Mouse (Mus musculus) CH12.LX (cell line): Measurements from ENCODE around the gene Fancc. TPM values are rescaled to one million over a fixed set of nuclear protein-coding genes. Genes with fewer than 3 reads are reported as not detected.

Experiments
- DNase-seq: peaks from one replicate; pipeline ENCODE4 v3.0.0-alpha.2; 2013; ENCODE audit errors: extremely low read depth
- H3K27ac ChIP-seq: 2 replicates; pipeline ENCODE4 v1.5.1; 2012; ENCODE audit warnings: low read depth, mild to moderate bottlenecking, control low read depth, moderate library complexity; ENCODE audit not compliant: insufficient read depth
- H3K27me3 ChIP-seq: replicated peaks from 2 replicates; pipeline ENCODE3; 2012; ENCODE audit warnings: inconsistent platforms
- H3K36me3 ChIP-seq, 2 experiments: replicated peaks in 1 of 2; 2 replicates each; pipeline versions ENCODE3 to v1.6.1; 2012; ENCODE audit warnings: inconsistent platforms in 1 of 2, low read length in 1 of 2, mild to moderate bottlenecking in 1 of 2, mixed read lengths in 1 of 2, moderate library complexity in 1 of 2; ENCODE audit not compliant: control insufficient read depth in 1 of 2, insufficient read depth in 1 of 2
- H3K4me1 ChIP-seq, 2 experiments: 2 replicates each; pipeline ENCODE4 v1.6.1; 2012; ENCODE audit warnings: inconsistent platforms in 1 of 2, moderate library complexity in 1 of 2; ENCODE audit not compliant: insufficient read depth in 2 of 2, control insufficient read depth in 1 of 2
- H3K4me2 ChIP-seq: 2 replicates; pipeline ENCODE4 v1.6.1; 2012; ENCODE audit warnings: low read depth, mild to moderate bottlenecking, control low read depth; ENCODE audit not compliant: poor library complexity, insufficient read depth, severe bottlenecking
- H3K4me3 ChIP-seq, 3 experiments: fragments of 150-350 bp in 1 of 3; sonication (generic) in 1 of 3; replicated peaks in 1 of 3; 2 replicates each; pipeline versions ENCODE3 to v1.5.1; 2011 to 2012; ENCODE audit warnings: low read depth in 2 of 3, low read length in 2 of 3, mild to moderate bottlenecking in 2 of 3, moderate library complexity in 2 of 3, control low read depth in 1 of 3, improper control_type of control experiment in 1 of 3, inconsistent platforms in 1 of 3, mixed read lengths in 1 of 3; ENCODE audit not compliant: poor library complexity in 1 of 3
- H3K79me2 ChIP-seq: replicated peaks from 2 replicates; pipeline ENCODE4 v1.6.1; 2012; ENCODE audit warnings: mild to moderate bottlenecking, moderate library complexity; ENCODE audit not compliant: control insufficient read depth, poor library complexity, insufficient read depth, severe bottlenecking; ENCODE audit errors: extremely low read depth
- H3K9ac ChIP-seq: 2 replicates; pipeline ENCODE4 v1.6.1; 2012; ENCODE audit warnings: low read depth, mild to moderate bottlenecking, control low read depth, moderate library complexity; ENCODE audit not compliant: insufficient read depth
- H3K9me3 ChIP-seq: replicated peaks from 2 replicates; pipeline ENCODE3; 2012; ENCODE audit warnings: low read length, inconsistent platforms, mixed read lengths
- CHD2 ChIP-seq: IDR thresholded peaks from 2 replicates; pipeline ENCODE4 v1.6.1; 2011; ENCODE audit warnings: low read length, improper control_type of control experiment
- CTCF ChIP-seq, 2 experiments: IDR thresholded peaks in 1 of 2; conservative IDR thresholded peaks in 1 of 2; 2 replicates each; pipeline ENCODE4 v1.5.1; 2011 to 2012; ENCODE audit warnings: low read depth in 2 of 2, low read length in 2 of 2, improper control_type of control experiment in 1 of 2, inconsistent platforms in 1 of 2, mild to moderate bottlenecking in 1 of 2, moderate library complexity in 1 of 2
- EP300 ChIP-seq: IDR thresholded peaks from 2 replicates; pipeline ENCODE4 v1.6.1; 2011; ENCODE audit warnings: low read length, improper control_type of control experiment
- ETS1 ChIP-seq: conservative IDR thresholded peaks from 2 replicates; pipeline ENCODE4 v1.6.1; 2012; ENCODE audit warnings: low read depth, mild to moderate bottlenecking, inconsistent platforms, low read length, improper control_type of control experiment, moderate library complexity
- HCFC1 ChIP-seq: IDR thresholded peaks from 2 replicates; pipeline ENCODE4 v1.6.1; 2012; ENCODE audit warnings: low read depth, mild to moderate bottlenecking, inconsistent platforms, low read length, improper control_type of control experiment
- JUN ChIP-seq: IDR thresholded peaks from 2 replicates; pipeline ENCODE4 v1.6.1; 2011; ENCODE audit warnings: low read depth, mild to moderate bottlenecking, low read length, improper control_type of control experiment, moderate library complexity; ENCODE audit not compliant: insufficient read depth
- JUND ChIP-seq: conservative IDR thresholded peaks from 2 replicates; pipeline ENCODE4 v1.6.1; 2011; ENCODE audit warnings: low read depth, low read length, improper control_type of control experiment
- KAT2A ChIP-seq: IDR thresholded peaks from 2 replicates; pipeline ENCODE4 v1.6.1; 2012; ENCODE audit warnings: low read length, improper control_type of control experiment, inconsistent platforms; ENCODE audit not compliant: insufficient replicate concordance
- MAFK ChIP-seq: IDR thresholded peaks from 2 replicates; pipeline ENCODE4 v1.6.1; 2011; ENCODE audit warnings: low read length, improper control_type of control experiment; ENCODE audit not compliant: insufficient replicate concordance
- MAX ChIP-seq: IDR thresholded peaks from 2 replicates; pipeline ENCODE4 v1.6.1; 2011; ENCODE audit warnings: low read length, improper control_type of control experiment
- MAZ ChIP-seq: IDR thresholded peaks from 2 replicates; pipeline ENCODE4 v1.6.1; 2012; ENCODE audit warnings: low read depth, mild to moderate bottlenecking, inconsistent platforms, low read length, improper control_type of control experiment, moderate library complexity
- MEF2A ChIP-seq: IDR thresholded peaks from 2 replicates; pipeline ENCODE4 v1.6.1; 2014; ENCODE audit warnings: low read depth, mild to moderate bottlenecking, inconsistent platforms, low read length, improper control_type of control experiment, borderline replicate concordance
- MXI1 ChIP-seq: IDR thresholded peaks from 2 replicates; pipeline ENCODE4 v1.6.1; 2011; ENCODE audit warnings: mild to moderate bottlenecking, low read depth, low read length, improper control_type of control experiment
- MYC ChIP-seq: IDR thresholded peaks from 2 replicates; pipeline ENCODE4 v1.6.1; 2011; ENCODE audit warnings: low read depth, mild to moderate bottlenecking, improper control_type of control experiment, low read length
- NELFE ChIP-seq: IDR thresholded peaks from 2 replicates; pipeline ENCODE4 v1.6.1; 2011; ENCODE audit warnings: low read depth, low read length, improper control_type of control experiment
- PAX5 ChIP-seq: IDR thresholded peaks from 2 replicates; pipeline ENCODE4 v1.6.1; 2012; ENCODE audit warnings: low read length, inconsistent platforms, mixed read lengths
- POLR2AphosphoS2 ChIP-seq: IDR thresholded peaks from 2 replicates; pipeline ENCODE4 v1.6.1; 2011; ENCODE audit warnings: low read depth, low read length, improper control_type of control experiment
- RAD21 ChIP-seq: IDR thresholded peaks from 2 replicates; pipeline ENCODE4 v1.6.1; 2011; ENCODE audit warnings: low read depth, mild to moderate bottlenecking, low read length, improper control_type of control experiment, moderate library complexity
- RCOR1 ChIP-seq: conservative IDR thresholded peaks from 2 replicates; pipeline ENCODE4 v1.6.1; 2012; ENCODE audit warnings: low read depth, mild to moderate bottlenecking, inconsistent platforms, low read length, improper control_type of control experiment
- SIN3A ChIP-seq: IDR thresholded peaks from 2 replicates; pipeline ENCODE4 v1.6.1; 2012; ENCODE audit warnings: low read length, improper control_type of control experiment, inconsistent platforms
- SMC3 ChIP-seq: IDR thresholded peaks from 2 replicates; pipeline ENCODE4 v1.6.1; 2011; ENCODE audit warnings: low read depth, low read length, improper control_type of control experiment
- TBP ChIP-seq: conservative IDR thresholded peaks from 2 replicates; pipeline ENCODE4 v1.6.1; 2011; ENCODE audit warnings: low read depth, low read length, improper control_type of control experiment
- TCF12 ChIP-seq: IDR thresholded peaks from 2 replicates; pipeline ENCODE4 v1.6.1; 2014; ENCODE audit warnings: low read depth, mild to moderate bottlenecking, inconsistent platforms, low read length, improper control_type of control experiment
- UBTF ChIP-seq: IDR thresholded peaks from 2 replicates; pipeline ENCODE4 v1.6.1; 2012; ENCODE audit warnings: low read depth, mild to moderate bottlenecking, inconsistent platforms, low read length, improper control_type of control experiment, moderate library complexity
- USF1 ChIP-seq: IDR thresholded peaks from 2 replicates; pipeline ENCODE4 v1.6.1; 2014; ENCODE audit warnings: low read depth, mild to moderate bottlenecking, inconsistent platforms, low read length, improper control_type of control experiment
- USF2 ChIP-seq: conservative IDR thresholded peaks from 2 replicates; pipeline ENCODE4 v1.6.1; 2011; ENCODE audit warnings: low read depth, low read length, improper control_type of control experiment
- ZC3H11A ChIP-seq: IDR thresholded peaks from 2 replicates; pipeline ENCODE4 v1.6.1; 2012; ENCODE audit warnings: low read depth, mild to moderate bottlenecking, inconsistent platforms, low read length, improper control_type of control experiment
- ZKSCAN1 ChIP-seq: IDR thresholded peaks from 2 replicates; pipeline ENCODE4 v1.6.1; 2012; ENCODE audit warnings: low read depth, inconsistent platforms, low read length, improper control_type of control experiment, borderline replicate concordance
- ZNF384 ChIP-seq: IDR thresholded peaks from 2 replicates; pipeline ENCODE4 v1.6.1; 2012; ENCODE audit warnings: low read depth, low read length, improper control_type of control experiment, inconsistent platforms
- dilution Hi-C: fragments of 300-500 bp; cut with MboI; formaldehyde crosslinking; loops from 2 replicates; pipeline ENCODE4 v1.14.3; 2020; ENCODE audit warnings: low sequenced_read_pairs; ENCODE audit not compliant: extremely low pct_unique_long_range_greater_than_20kb, extremely low pct_ligation_motif_present
- in situ Hi-C: fragments of 300-500 bp; cut with MboI; formaldehyde crosslinking; loops from 3 replicates; pipeline ENCODE4 v1.14.3; 2019; ENCODE audit warnings: low sequenced_read_pairs, low pct_ligation_motif_present, low pct_unique_long_range_greater_than_20kb, mixed read lengths
- polyA plus RNA-seq: library from polyadenylated mRNA; unstranded; fragments of >175 nt; gene quantifications from 2 replicates; pipeline ENCODE4 v1.2.1, GENCODE M21; 2012; ENCODE audit warnings: low read depth; ENCODE audit not compliant: insufficient read length
- total RNA-seq, 2 experiments: library from RNA; depleted of rRNA; stranded (reverse); fragments of 300-350 nt in 1 of 2; fragments of >200 nt in 1 of 2; gene quantifications; 2 replicates each; pipeline ENCODE4 v1.2.3; 2012 to 2014

Fancc gene
- total and polyA plus RNA-seq, 3 experiments: 8.2 to 12.4 (median 8.7) TPM

DNA sequence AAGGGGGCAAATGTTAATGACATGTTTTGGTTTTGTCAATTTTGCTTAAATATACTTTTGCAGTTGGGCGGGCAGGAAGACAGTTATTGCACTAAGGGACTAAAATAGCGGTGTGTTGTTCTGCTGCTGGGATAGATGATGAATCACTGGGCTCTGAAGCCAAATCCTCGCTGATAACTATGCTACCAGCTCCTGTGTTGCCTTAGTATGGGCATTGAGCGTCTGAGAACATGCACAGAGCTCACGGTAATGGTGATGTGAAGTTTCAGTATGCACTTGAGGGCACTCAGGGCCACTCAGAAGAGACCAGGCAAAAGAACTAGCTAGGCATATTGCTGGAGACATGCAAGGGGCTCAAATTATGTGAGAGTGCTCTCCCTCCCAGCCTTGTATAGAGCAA, 256.2 kb downstream of the Fancc start:
- dilution Hi-C loops: no loop called here
- H3K9me3 ChIP-seq: no peaks in the 10 kb centered on the region
- peak overlapping the region; percentile 80 to 81 (median 81) for H3K4me3 ChIP-seq
- H3K27me3 ChIP-seq: no peaks in the 10 kb centered on the region
- H3K4me1 ChIP-seq: peaks cover 15 to 36% of the 10 kb centered on the region in 2 experiments
- H3K36me3 ChIP-seq: peaks cover 0 to 30% of the 10 kb centered on the region in 2 experiments
- H3K27ac ChIP-seq: no peak overlapping the region
- in situ Hi-C loops: loop anchor here (5.0 kb wide), 1 partner anchor 54 kb away; no protein-coding TSS in a partner anchor
- no peak for TF ChIP-seq CHD2
- TF ChIP-seq PAX5: no peak
- TF ChIP-seq RAD21: no peak
- no peak for TF ChIP-seq HCFC1
- no peak for TF ChIP-seq MAZ
- TF ChIP-seq SIN3A: no peak
- TF ChIP-seq MEF2A: no peak
- TF ChIP-seq ZKSCAN1: no peak
- no peak for TF ChIP-seq USF1
- no peak for TF ChIP-seq TBP
- TF ChIP-seq MAFK: no peak
- no peak for TF ChIP-seq MYC
- TF ChIP-seq ZC3H11A: no peak
- TF ChIP-seq SMC3: no peak
- no peak for TF ChIP-seq NELFE
- TF ChIP-seq TCF12: no peak
- TF ChIP-seq MXI1: no peak
- no peak for TF ChIP-seq CTCF (conservative IDR thresholded peaks at IDR 0.05 in 1 of 2, IDR thresholded peaks at IDR 0.05 in 1 of 2; ENCODE audit: low read depth in 2 of 2, low read length in 2 of 2)
- TF ChIP-seq MAX: no peak
- TF ChIP-seq, all 38 proteins: peak for 0
- Histone ChIP-seq H3K4me2 (peak overlapping the region; percentile 74), H3K79me2 (no peaks in the 10 kb centered on the region; the same call in 1 of the 2 replicates), H3K9ac (peak overlapping the region; percentile 61; the same call in 1 of the 2 replicates)
- no peak for DNase-seq

- Histone ChIP-seq H3K9me3 (no peaks in the 10 kb centered on the region), H3K79me2 (no peaks in the 10 kb centered on the region; the same call in 1 of the 2 replicates), H3K27me3 (no peaks in the 10 kb centered on the region), H3K4me1 (peaks cover 15 to 29% of the 10 kb centered on the region in 2 experiments), H3K4me2 (peak overlapping the region; percentile 74), H3K36me3 (peaks cover 0 to 27% of the 10 kb centered on the region in 2 experiments), H3K4me3 (peak overlapping the region; percentile 80 to 81 (median 81)), H3K27ac (peak overlapping the region; percentile 72), H3K9ac (peak overlapping the region; percentile 68)
- peak; percentile 59 for DNase-seq
- dilution Hi-C loops (no loop called here), in situ Hi-C loops (loop anchor here (5.0 kb wide), 1 partner anchor 53 kb away; no protein-coding TSS in a partner anchor)
- TF ChIP-seq ZKSCAN1 (no peak), USF2 (no peak), KAT2A (no peak), MEF2A (no peak), PAX5 (no peak), EP300 (no peak), UBTF (peak; percentile 91), ZNF384 (no peak), HCFC1 (no peak), JUN (no peak), MYC (no peak), SIN3A (peak; percentile 54; the same call in 1 of the 2 replicates), USF1 (peak; percentile 50), RCOR1 (no peak), POLR2AphosphoS2 (no peak), JUND (no peak), NELFE (0 out of 2 replicates have a peak, but pooled peaks have one; percentile 48), SMC3 (no peak), MAFK (no peak), CTCF (conservative IDR thresholded peaks at IDR 0.05 in 1 of 2, IDR thresholded peaks at IDR 0.05 in 1 of 2; ENCODE audit: low read depth in 2 of 2, low read length in 2 of 2) (no peak), ETS1 (no peak), TBP (no peak)
Measured at GRCm38 (mm10) chr13:63239877-63240671, 257.0 kb downstream of the Fancc start.
